Mouse (Mus musculus) bone marrow, adult 2 months (tissue): ENCODE results near the gene Brdt.
"Not testable (repeated sequence)": the region's sequence is repeated elsewhere in the genome, so short reads cannot be mapped to it uniquely, and the experiment has no call there.

Experiments used
- CTCF ChIP-seq: fragments of 200-500 bp; IDR thresholded peaks from 2 replicates; pipeline ENCODE4 v1.5.1; 2011; ENCODE audit warnings: low read length, control low read depth; ENCODE audit not compliant: control insufficient read depth, insufficient read depth
- POLR2A ChIP-seq: fragments of 200-500 bp; IDR thresholded peaks from 2 replicates; pipeline ENCODE4 v1.6.1; 2011; ENCODE audit warnings: low read depth, mild to moderate bottlenecking, control low read depth, low read length, borderline replicate concordance; ENCODE audit not compliant: control insufficient read depth

DNA sequence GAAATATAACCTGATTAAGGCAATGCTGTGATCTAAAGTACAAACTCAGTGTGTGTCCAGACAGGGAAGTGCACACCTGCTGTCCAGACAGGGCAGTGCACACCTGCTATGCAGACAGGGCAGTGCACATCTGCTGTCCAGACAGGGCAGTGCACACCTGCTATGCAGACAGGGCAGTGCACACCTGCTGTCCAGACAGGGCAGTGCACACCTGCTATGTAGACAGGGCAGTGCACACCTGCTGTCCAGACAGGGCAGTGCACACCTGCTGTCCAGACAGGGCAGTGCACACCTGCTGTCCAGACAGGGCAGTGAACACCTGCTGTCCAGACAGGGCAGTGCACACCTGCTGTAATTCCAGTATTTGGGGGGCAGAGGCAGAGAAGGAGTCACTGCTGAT lies 55.5 kb downstream of the Brdt start:
- not testable (repeated sequence) for TF ChIP-seq POLR2A, CTCF
